Mouse (Mus musculus) forebrain, embryonic 10.5 days (tissue): ENCODE results near the gene H2-Q4. TPM values are rescaled to one million over a fixed set of nuclear protein-coding genes. Genes with fewer than 3 reads are reported as not detected.
A peak's percentile ranks its signal among the peaks of the same experiment; 100 is the strongest.
"Not testable (repeated sequence)": the region's sequence is repeated elsewhere in the genome, so short reads cannot be mapped to it uniquely, and the experiment has no call there.

ENCODE experiments used
- DNase-seq: peaks from one replicate; pipeline ENCODE4 v3.0.0-alpha.2; 2017; ENCODE audit warnings: low spot score; ENCODE audit errors: extremely low spot score
- H3K27ac ChIP-seq: fragments of 300-500 bp; sonication (generic); 2 replicates; pipeline ENCODE4 v1.5.1; 2016; ENCODE audit warnings: mild to moderate bottlenecking
- H3K27me3 ChIP-seq: fragments of 300-500 bp; sonication (generic); 2 replicates; pipeline ENCODE4 v1.6.1; 2016; ENCODE audit warnings: mild to moderate bottlenecking; ENCODE audit not compliant: poor library complexity, severe bottlenecking
- H3K36me3 ChIP-seq: fragments of 300-500 bp; sonication (generic); replicated peaks from 2 replicates; pipeline ENCODE4 v1.6.1; 2016; ENCODE audit warnings: mild to moderate bottlenecking, moderate library complexity
- H3K4me1 ChIP-seq: fragments of 300-500 bp; sonication (generic); 2 replicates; pipeline ENCODE4 v1.6.1; 2016
- H3K4me3 ChIP-seq: fragments of 300-500 bp; sonication (generic); 2 replicates; pipeline ENCODE4 v1.5.1; 2016; ENCODE audit warnings: mild to moderate bottlenecking, moderate library complexity
- H3K9me3 ChIP-seq: fragments of 300-500 bp; sonication (generic); 2 replicates; pipeline ENCODE4 v1.6.1; 2016; ENCODE audit warnings: mild to moderate bottlenecking, moderate library complexity
- WGBS: fragments of 180-500 bp; shearing (Covaris S2); methylation state at CpG from one replicate; pipeline ENCODE4 v1.1.7; 2016; 5-methylcytosine and 5-hydroxymethylcytosine counted together
- polyA plus RNA-seq: library from polyadenylated mRNA; unstranded; fragments of >200 nt; fragmentation: Nextera tagmentation; extraction: Ambion mirVana; gene quantifications from 2 replicates; pipeline ENCODE4 v1.2.1, GENCODE M21; 2016

H2-Q4 gene
- polyA plus RNA-seq, 1 experiment from 2014 or later = 3.1 TPM

DNA sequence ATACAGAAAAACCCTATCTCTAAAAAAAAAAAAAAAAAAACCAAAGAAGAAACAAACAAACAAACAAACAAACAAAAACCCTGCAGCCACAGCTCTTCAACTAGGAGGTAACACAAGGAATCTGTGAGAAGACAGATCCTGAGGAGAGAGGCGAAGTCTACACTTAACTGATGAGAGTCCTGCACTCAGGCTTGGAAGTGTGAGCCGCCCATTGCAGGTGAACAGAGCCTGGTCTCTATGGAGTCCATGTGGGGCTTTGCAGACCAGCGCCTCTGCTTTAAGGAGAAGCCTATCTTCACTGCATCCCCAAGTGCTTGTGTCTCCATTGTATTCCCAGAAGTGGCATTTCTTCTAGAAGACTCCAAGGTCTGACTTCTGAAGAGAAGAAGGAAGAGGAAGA is 44.7 kb downstream of the H2-Q4 start:
- H3K4me3 ChIP-seq, H3K27ac ChIP-seq, H3K36me3 ChIP-seq, H3K9me3 ChIP-seq, DNase-seq: not testable (repeated sequence)
- Histone ChIP-seq H3K4me1 (peaks cover 12% of the 10 kb centered on the region), H3K27me3 (peaks cover 57% of the 10 kb centered on the region)
- WGBS = 80% methylated on average over 3 of the region's 3 CpGs

DNA sequence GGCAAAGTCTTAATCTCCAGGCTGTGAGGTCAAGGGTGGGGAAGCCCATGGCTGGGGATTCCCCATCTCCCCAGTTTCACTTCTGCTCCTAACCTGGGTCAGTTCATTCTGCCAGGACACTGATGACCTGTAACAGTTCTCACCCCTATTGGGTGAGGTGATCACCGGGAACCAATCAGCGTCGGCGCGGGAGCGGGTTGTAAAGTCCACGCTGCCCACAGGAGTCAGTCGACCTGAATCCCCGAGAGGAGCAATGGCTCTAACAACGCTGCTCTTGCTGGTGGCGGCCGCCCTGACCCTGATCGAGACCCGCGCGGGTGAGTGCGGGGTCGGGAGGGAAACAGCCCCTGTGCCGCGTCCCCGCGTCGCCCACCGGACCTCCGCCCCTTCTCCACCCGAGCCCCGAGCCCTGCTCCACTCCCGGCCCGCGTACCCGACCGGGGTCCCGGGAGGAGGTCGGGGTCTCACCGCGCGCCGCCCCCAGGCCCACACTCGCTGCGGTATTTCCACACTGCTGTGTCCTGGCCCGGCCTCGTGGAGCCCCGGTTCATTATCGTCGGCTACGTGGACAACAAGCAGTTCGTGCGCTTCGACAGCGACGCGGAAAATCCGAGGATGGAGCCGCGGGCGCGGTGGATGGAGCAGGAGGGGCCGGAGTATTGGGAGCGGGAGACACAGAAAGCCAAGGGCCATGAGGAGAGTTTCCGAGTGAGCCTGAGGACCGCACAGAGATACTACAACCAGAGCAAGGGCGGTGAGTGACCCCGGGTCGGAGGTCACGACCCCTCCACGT is 45.4 kb downstream of the H2-Q4 start, which contains the start of gene H2-Q6:
Gene H2-Q6 (plus strand): TSS at position 227 of the 793 bp plus-strand sequence.
- Histone ChIP-seq H3K4me1 (peaks cover 12% of the 10 kb centered on the region), H3K4me3 (peak within 1 kb of the TSS; percentile 50), H3K27me3 (peaks cover 57% of the 10 kb centered on the region), H3K27ac (peak within 1 kb of the TSS; percentile 40; the same call in 1 of the 2 replicates)
- WGBS = 2% methylated on average over 58 of the region's 66 CpGs
- H3K36me3 ChIP-seq, H3K9me3 ChIP-seq: not testable (repeated sequence)
- DNase-seq = peak; percentile 73

DNA sequence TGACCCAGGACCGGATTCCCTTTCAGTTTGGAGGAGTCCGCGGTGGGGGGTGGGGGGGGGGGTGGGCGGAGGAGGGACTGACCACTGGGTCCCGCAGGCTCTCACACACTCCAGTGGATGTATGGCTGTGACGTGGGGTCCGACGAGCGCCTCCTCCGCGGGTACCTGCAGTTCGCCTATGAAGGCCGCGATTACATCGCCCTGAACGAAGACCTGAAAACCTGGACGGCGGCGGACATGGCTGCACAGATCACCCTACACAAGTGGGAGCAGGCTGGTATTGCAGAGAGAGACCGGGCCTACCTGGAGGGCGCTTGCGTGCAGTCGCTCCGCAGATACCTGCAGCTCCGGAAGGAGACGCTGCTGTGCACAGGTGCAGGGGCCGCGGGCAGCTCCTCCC is 46.1 kb downstream of the H2-Q4 start:
- peak; percentile 34 for DNase-seq
- Histone ChIP-seq H3K27me3 (peaks cover 53% of the 10 kb centered on the region), H3K4me1 (peaks cover 12% of the 10 kb centered on the region), H3K4me3 (peak overlapping the region; percentile 50)
- H3K27ac ChIP-seq, H3K36me3 ChIP-seq, H3K9me3 ChIP-seq: not testable (repeated sequence)
- 10% methylated on average over 28 of the region's 28 CpGs for WGBS

DNA sequence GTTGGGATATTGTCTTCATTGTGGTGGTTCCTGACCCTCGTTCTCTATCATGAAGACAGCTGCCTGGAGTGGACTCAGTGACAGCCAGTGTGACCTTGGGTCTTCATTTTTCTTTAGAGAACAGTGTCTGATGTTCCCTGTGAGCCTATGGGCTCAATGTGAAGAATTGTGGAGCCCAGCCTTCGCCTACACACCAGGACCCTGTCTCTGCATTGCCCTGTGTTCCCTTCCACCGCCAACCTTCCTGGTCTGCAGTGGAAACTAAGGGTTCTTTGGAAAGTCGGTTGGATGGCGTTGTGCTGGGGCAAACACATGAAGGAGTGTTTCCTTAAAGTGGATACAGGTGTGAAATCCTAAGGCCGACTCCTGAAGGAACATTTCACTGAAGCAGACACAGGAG is 49.5 kb downstream of the H2-Q4 start:
- H3K4me3 ChIP-seq, DNase-seq, H3K9me3 ChIP-seq, H3K27ac ChIP-seq, H3K36me3 ChIP-seq: not testable (repeated sequence)
- H3K27me3 ChIP-seq = peaks cover 35% of the 10 kb centered on the region
- 91% methylated on average over 6 of the region's 6 CpGs for WGBS
- peaks cover 12% of the 10 kb centered on the region for H3K4me1 ChIP-seq

DNA sequence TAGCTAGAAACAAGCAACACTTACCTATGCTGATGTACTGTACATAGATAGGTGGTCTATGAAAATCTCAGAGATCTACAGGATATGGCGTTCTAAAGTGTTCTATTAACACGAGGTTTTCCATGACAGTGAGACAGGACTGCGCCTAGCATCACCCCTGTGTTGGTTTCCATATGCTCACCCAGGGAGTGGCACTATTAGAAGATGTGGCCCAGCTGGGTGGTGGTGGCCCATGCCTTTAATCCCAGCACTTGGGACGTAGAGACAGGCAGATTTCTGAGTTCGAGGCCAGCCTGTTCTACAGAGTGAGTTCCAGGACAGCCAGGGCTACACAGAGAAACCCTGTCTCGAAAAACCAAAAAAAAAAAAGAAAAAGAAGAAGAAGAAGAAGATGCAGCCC is 51.3 kb downstream of the H2-Q4 start:
- H3K4me1 ChIP-seq, H3K36me3 ChIP-seq, H3K4me3 ChIP-seq, H3K9me3 ChIP-seq, DNase-seq, H3K27ac ChIP-seq: not testable (repeated sequence)
- 90% methylated on average over 6 of the region's 6 CpGs for WGBS
- peaks cover 22% of the 10 kb centered on the region for H3K27me3 ChIP-seq

DNA sequence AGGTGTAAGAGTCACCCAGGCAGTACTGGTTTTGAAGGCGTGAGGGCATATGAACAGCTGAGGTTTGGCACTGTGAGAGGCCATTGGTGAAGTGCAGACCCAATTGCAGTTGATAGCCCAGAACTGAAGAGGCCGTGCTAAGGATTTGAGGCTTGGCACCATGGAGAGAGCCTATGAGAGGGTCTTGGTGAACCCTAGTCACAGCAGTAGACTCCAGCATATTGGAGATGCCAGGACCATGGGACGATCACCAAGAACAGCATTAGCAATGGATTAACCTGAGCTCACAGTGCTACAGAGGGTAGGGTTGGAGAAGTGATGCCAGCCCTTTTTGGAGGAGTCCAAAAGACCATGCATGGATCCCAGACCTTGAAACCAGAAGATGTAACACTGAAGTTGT is 52.8 kb downstream of the H2-Q4 start:
- H3K36me3 ChIP-seq, DNase-seq, H3K9me3 ChIP-seq, H3K4me1 ChIP-seq, H3K4me3 ChIP-seq, H3K27ac ChIP-seq: not testable (repeated sequence)
- 87% methylated on average over 3 of the region's 3 CpGs for WGBS
- peaks cover 15% of the 10 kb centered on the region for H3K27me3 ChIP-seq

DNA sequence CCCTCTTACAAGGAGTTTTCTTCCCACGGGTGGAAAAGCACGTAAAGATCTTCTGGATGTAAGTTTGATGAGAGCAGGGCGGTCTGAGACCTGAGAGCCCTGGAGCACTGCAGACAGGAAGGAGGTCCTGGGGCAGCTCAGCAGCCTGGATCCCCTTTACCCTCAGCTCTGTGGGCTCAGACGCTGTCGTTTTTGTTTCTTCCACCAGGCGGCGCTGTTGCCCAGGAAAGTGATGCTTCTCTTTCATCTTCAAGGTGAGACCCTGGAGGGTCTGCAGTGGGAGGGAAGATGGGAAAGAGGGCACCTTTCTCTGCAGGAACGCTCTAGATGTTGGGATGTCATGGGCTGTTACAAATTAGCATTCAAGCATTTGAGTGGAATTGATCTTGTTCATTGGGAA is 55.4 kb downstream of the H2-Q4 start:
- H3K27me3 ChIP-seq = peaks cover 28% of the 10 kb centered on the region
- H3K27ac ChIP-seq, H3K36me3 ChIP-seq, H3K4me3 ChIP-seq, H3K9me3 ChIP-seq: not testable (repeated sequence)
- 6% methylated on average over 8 of the region's 8 CpGs for WGBS
- peak; percentile 69 for DNase-seq
- H3K4me1 ChIP-seq = peaks cover 12% of the 10 kb centered on the region

Other genes starting within 250 kb of the H2-Q4 start
- gene Apom, start 247.6 kb upstream of the H2-Q4 start, polyA plus RNA-seq = 0.74 and 0.97 TPM in 2 replicates
- 65.9 and 69.0 TPM in 2 replicates for gene Bag6, start 244.4 kb upstream of the H2-Q4 start, polyA plus RNA-seq
- 195 and 200 TPM in 2 replicates for gene Prrc2a, start 214.7 kb upstream of the H2-Q4 start, polyA plus RNA-seq
- 3.3 and 3.9 TPM in 2 replicates for gene Aif1, start 203.5 kb upstream of the H2-Q4 start, polyA plus RNA-seq
- 3.3 and 4.7 TPM in 2 replicates for gene Lst1, start 191.2 kb upstream of the H2-Q4 start, polyA plus RNA-seq
- gene Ltb, start 185.2 kb upstream of the H2-Q4 start, polyA plus RNA-seq = 0.16 and 0.32 TPM in 2 replicates
- gene Tnf, start 177.6 kb upstream of the H2-Q4 start, polyA plus RNA-seq = 0.10 TPM in 1 of 2 replicates, not detected in the other
- not detected in 2 replicates for gene Lta, start 174.3 kb upstream of the H2-Q4 start, polyA plus RNA-seq
- gene Gm16181, start 158.8 kb upstream of the H2-Q4 start, polyA plus RNA-seq = 0.53 TPM in 1 of 2 replicates, not detected in the other
- 7.0 and 7.7 TPM in 2 replicates for gene Atp6v1g2, start 146.0 kb upstream of the H2-Q4 start, polyA plus RNA-seq
- gene Nfkbil1, start 143.8 kb upstream of the H2-Q4 start, polyA plus RNA-seq = 10.0 and 11.5 TPM in 2 replicates
- 757 and 759 TPM in 2 replicates for gene Ddx39b, start 137.9 kb upstream of the H2-Q4 start, polyA plus RNA-seq
- 57.8 and 58.6 TPM in 2 replicates for gene H2-D1, start 116.9 kb upstream of the H2-Q4 start, polyA plus RNA-seq
- gene H2-Q1, start 59.2 kb upstream of the H2-Q4 start, polyA plus RNA-seq = not detected in 2 replicates
- 0.26 and 0.35 TPM in 2 replicates for gene H2-Q2, start 37.4 kb upstream of the H2-Q4 start, polyA plus RNA-seq
- gene H2-Q6, start 45.2 kb downstream of the H2-Q4 start, polyA plus RNA-seq = 2.1 and 2.5 TPM in 2 replicates
- 18.5 and 19.8 TPM in 2 replicates for gene H2-Q7, start 59.5 kb downstream of the H2-Q4 start, polyA plus RNA-seq
- gene H2-Q10, start 90.5 kb downstream of the H2-Q4 start, polyA plus RNA-seq = 0.36 and 0.37 TPM in 2 replicates
- 0.12 TPM in 1 of 2 replicates, not detected in the other for gene Pou5f1, start 126.4 kb downstream of the H2-Q4 start, polyA plus RNA-seq
- 52.2 and 57.1 TPM in 2 replicates for gene Tcf19, start 137.2 kb downstream of the H2-Q4 start, polyA plus RNA-seq
- gene Cchcr1, start 137.5 kb downstream of the H2-Q4 start, polyA plus RNA-seq = 21.6 and 26.1 TPM in 2 replicates
- 2.2 and 2.6 TPM in 2 replicates for gene Psors1c2, start 153.6 kb downstream of the H2-Q4 start, polyA plus RNA-seq
- not detected in 2 replicates for gene Cdsn, start 172.5 kb downstream of the H2-Q4 start, polyA plus RNA-seq
- gene 2300002M23Rik, start 187.8 kb downstream of the H2-Q4 start, polyA plus RNA-seq = not detected in 2 replicates
- not detected in 2 replicates for gene Sfta2, start 221.9 kb downstream of the H2-Q4 start, polyA plus RNA-seq
- gene Gm9573, start 247.0 kb downstream of the H2-Q4 start, polyA plus RNA-seq = not detected in 2 replicates